Mouse (Mus musculus) heart, postnatal 0 days (tissue): ENCODE measurements at regions not wholly inside any gene's neighbourhood (a gene's known extent, or its start where the extent isn't known, plus 50 kb on each side); places are given as distances from the start of the nearest gene placed in this dataset.

Source experiments
- CTCF ChIP-seq: IDR thresholded peaks from 2 replicates; pipeline ENCODE4 v1.5.1; 2016; ENCODE audit warnings: antibody characterized with exemption, control low read depth, low read depth
- EP300 ChIP-seq: IDR thresholded peaks from 2 replicates; pipeline ENCODE4 v1.6.1; 2016; ENCODE audit warnings: antibody characterized with exemption, low read depth

- TF ChIP-seq CTCF (peak; percentile 50), EP300 (no peak)
Observed at GRCm38 (mm10) chr3:39392053-39392452, 505.3 kb downstream of the Fat4 start.
